Mouse (Mus musculus) testis, adult 2 months (tissue): ENCODE data around the gene Spint4.

Experiments used
- CTCF ChIP-seq: fragments of 200-500 bp; IDR thresholded peaks from 2 replicates; pipeline ENCODE4 v1.5.1; 2012; ENCODE audit warnings: low read depth, mild to moderate bottlenecking, inconsistent platforms, low read length, moderate library complexity; ENCODE audit not compliant: control insufficient read depth, insufficient read depth, insufficient replicate concordance
- POLR2A ChIP-seq: fragments of 200-500 bp; IDR thresholded peaks from 2 replicates; pipeline ENCODE4 v1.6.1; 2012; ENCODE audit warnings: low read depth, mild to moderate bottlenecking, inconsistent platforms, low read length, moderate library complexity; ENCODE audit not compliant: control insufficient read depth

GRCm38 (mm10) chr2:164734839-164735238 is 36.5 kb downstream of the Spint4 start:
- TF ChIP-seq POLR2A (no peak), CTCF (no peak)
